Mouse (Mus musculus) adrenal gland, postnatal 25 days (tissue): ENCODE data around the gene Ctsll3. TPM values are rescaled to one million over a fixed set of nuclear protein-coding genes. Genes with fewer than 3 reads are reported as not detected.

Source experiments
- DNase-seq: peaks from one replicate; pipeline ENCODE4 v3.0.0; 2021; ENCODE audit warnings: mixed read lengths
- long read RNA-seq: library from polyadenylated mRNA; stranded (forward); transcript quantifications from one replicate; pipeline ENCODE4 v2.0.0, GENCODE M21; 2021
- total RNA-seq: library from RNA; stranded (reverse); gene quantifications from 2 replicates; pipeline ENCODE4 v1.2.3, GENCODE M21; 2021

Gene Ctsll3
- total RNA-seq, result not detected in 2 replicates
- long read RNA-seq, result 0 reads

GRCm38 (mm10) chr13:60802749-60803148 lies at the start of gene Ctsll3:
Gene Ctsll3 (minus strand): TSS chr13:60802849.
- DNase-seq, result no peak

GRCm38 (mm10) chr13:60848241-60849120 lies 45.8 kb upstream of the Ctsll3 start:
- DNase-seq, result no peak

GRCm38 (mm10) chr13:60843153-60843552 lies 40.5 kb upstream of the Ctsll3 start:
- no peak for DNase-seq

- DNase-seq, result no peak
Observed at GRCm38 (mm10) chr13:60842703-60843102, 40.1 kb upstream of the Ctsll3 start.

- no peak for DNase-seq
Observed at GRCm38 (mm10) chr13:60839353-60839902, 36.8 kb upstream of the Ctsll3 start.

GRCm38 (mm10) chr13:60826052-60826451 lies 23.4 kb upstream of the Ctsll3 start:
- DNase-seq, result no peak

GRCm38 (mm10) chr13:60820486-60821175 lies 18.0 kb upstream of the Ctsll3 start:
- DNase-seq, result no peak

- DNase-seq, result peak; percentile 34
Observed at GRCm38 (mm10) chr13:60819469-60819868, 16.8 kb upstream of the Ctsll3 start.

GRCm38 (mm10) chr13:60813722-60814121 lies 11.1 kb upstream of the Ctsll3 start:
- DNase-seq, result no peak

GRCm38 (mm10) chr13:60812768-60813167 lies 10.1 kb upstream of the Ctsll3 start:
- no peak for DNase-seq

GRCm38 (mm10) chr13:60809690-60810089 lies 7.0 kb upstream of the Ctsll3 start:
- no peak for DNase-seq

- no peak for DNase-seq
Observed at GRCm38 (mm10) chr13:60789466-60789865, 13.2 kb downstream of the Ctsll3 start.

GRCm38 (mm10) chr13:60786264-60786663 lies 16.4 kb downstream of the Ctsll3 start, which contains the start of gene BC051665:
Gene BC051665 (minus strand): TSS chr13:60786364.
- DNase-seq, result no peak

- DNase-seq, result no peak
Observed at GRCm38 (mm10) chr13:60783301-60783700, 19.3 kb downstream of the Ctsll3 start.

- no peak for DNase-seq
Observed at GRCm38 (mm10) chr13:60780534-60780933, 22.1 kb downstream of the Ctsll3 start.

GRCm38 (mm10) chr13:60761161-60761560 lies 41.5 kb downstream of the Ctsll3 start:
- DNase-seq, result no peak

- no peak for DNase-seq
Observed at GRCm38 (mm10) chr13:60760392-60760791, 42.3 kb downstream of the Ctsll3 start.

- DNase-seq, result peak; percentile 58
Observed at GRCm38 (mm10) chr13:60759136-60759535, 43.5 kb downstream of the Ctsll3 start.

- DNase-seq, result no peak
Observed at GRCm38 (mm10) chr13:60757292-60757691, 45.4 kb downstream of the Ctsll3 start.

GRCm38 (mm10) chr13:60755251-60755650 lies 47.4 kb downstream of the Ctsll3 start:
- no peak for DNase-seq

- DNase-seq, result no peak
Observed at GRCm38 (mm10) chr13:60753216-60753615, 49.4 kb downstream of the Ctsll3 start.

GRCm38 (mm10) chr13:60750930-60751329 lies 51.7 kb downstream of the Ctsll3 start:
- DNase-seq, result no peak

- no peak for DNase-seq
Observed at GRCm38 (mm10) chr13:60748556-60748955, 54.1 kb downstream of the Ctsll3 start.
